8 mouse cellular contexts compared by ENCODE assay signal in genomic region chr10:70204505-70205399, GRCm38 (mm10). TPM values are rescaled to one million over a fixed set of nuclear protein-coding genes. Genes with fewer than 3 reads are reported as not detected.
DNase-seq lines count a peak whose midpoint lies in the region; ATAC-seq lines count a peak whose summit lies in the region.

Gene Mrln (plus strand): TSS chr10:70204664.

- no peak within 1 kb of the TSS for H3K9ac ChIP-seq in intestine, embryonic 14.5 days (ENCODE audit: low read length)

- no peaks in the 10 kb centered on the region for H3K36me3 ChIP-seq in intestine, embryonic 14.5 days (ENCODE audit: control insufficient read depth, insufficient read depth, low read length)

- peaks cover 7% of the 10 kb centered on the region; the same call in 1 of the 2 replicates for H3K4me1 ChIP-seq in intestine, embryonic 14.5 days (replicated peaks; ENCODE audit: control insufficient read depth, insufficient read depth, low read length)

- H3K4me2 ChIP-seq in intestine, embryonic 14.5 days (ENCODE audit: low read length), result peak within 1 kb of the TSS; percentile 11; the same call in 1 of the 2 replicates

- H3K4me3 ChIP-seq in intestine, embryonic 14.5 days (ENCODE audit: low read depth, low read length), result no peak within 1 kb of the TSS

- no peaks in the 10 kb centered on the region for H3K9me3 ChIP-seq in intestine, embryonic 14.5 days (ENCODE audit: control insufficient read depth, low read length)

- H3K27me3 ChIP-seq in intestine, embryonic 14.5 days (replicated peaks; ENCODE audit: control insufficient read depth, insufficient read depth, low read length), result no peaks in the 10 kb centered on the region

- ATAC-seq in intestine, embryonic 14.5 days (replicated peaks; ENCODE audit: low FRiP score, low TSS enrichment, low read depth), result no peak; the same call in 1 of the 2 replicates
- no peak for ATAC-seq in CD4-positive, CD25-positive, alpha-beta regulatory T cell, adult 4 months

- DNase-seq in adrenal gland, adult 2 months, result peak; percentile 74
- no peak for DNase-seq in adrenal gland, postnatal 25 days
- peak; percentile 63 for DNase-seq in urinary bladder, postnatal 14 days (ENCODE audit: low spot score)
- DNase-seq in urinary bladder, postnatal 10 days (ENCODE audit: low spot score), result no peak
- peak; percentile 61 for DNase-seq in intestine, embryonic 14.5 days (ENCODE audit: low spot score)
- DNase-seq in yolk sac, embryonic 10.5 days (ENCODE audit: low spot score), result peak; percentile 42
- DNase-seq in frontal cortex, adult 2 months (ENCODE audit: extremely low spot score in 1 of 2, low spot score in 1 of 2), result no peak

- WGBS in intestine, embryonic 14.5 days, result 29% methylated on average over 17 of the region's 17 CpGs

- no peak within 1 kb of the TSS for H3K27ac ChIP-seq in intestine, embryonic 14.5 days (ENCODE audit: low read depth)

RNA-seq across cellular contexts. Expression of gene Mrln, which starts in this region (rescaled TPM):
- total RNA-seq in adrenal gland, adult 2 months (2021), result under 1 TPM in 1 of 2 experiments, not detected in 1; 0.86 TPM
- not detected in 2 replicates for polyA plus RNA-seq in adrenal gland, adult 2 months (2012; rRNA removed)
- total RNA-seq in adrenal gland, postnatal 25 days (2021), result not detected in 2 replicates
- polyA plus RNA-seq in intestine, embryonic 14.5 days (2014; fragmentation: Nextera tagmentation; extraction: Ambion mirVana), result 0.79 and 1.0 TPM in 2 replicates
- 0.36 and 0.95 TPM in 2 replicates for polyA plus RNA-seq in frontal cortex, adult 2 months (2012; rRNA removed)
- polyA plus RNA-seq in CD4-positive, CD25-positive, alpha-beta regulatory T cell, adult 4 months (2017; shearing (Covaris generic)), result not detected

Comparison
In these comparisons a context has a peak if more than half of its experiments do, and no peak if none do; other contexts are left out.
1. DNase-seq: peak in urinary bladder, postnatal 14 days (single experiment), intestine, embryonic 14.5 days (single experiment) and yolk sac, embryonic 10.5 days (single experiment); none in adrenal gland, postnatal 25 days (single experiment), urinary bladder, postnatal 10 days (single experiment) and frontal cortex, adult 2 months (0 of 2).
2. Peak in DNase-seq in adrenal gland, adult 2 months; RNA of the gene not detected or under 1 TPM.